10 mouse cellular contexts compared by ENCODE assay signal in genomic region chr9:41378627-41379231, GRCm38 (mm10).
DNase-seq lines count a peak whose midpoint lies in the region; ATAC-seq lines count a peak whose summit lies in the region.
"Had no signal": no experiment of that assay in that cellular context is flagged by ENCODE, and none has a peak within 500 bp of the region (broad histone marks: within the 10 kb centered on the region; RNA-seq: fewer than 3 reads in every experiment).

No protein-coding gene starts in this region.

- no peaks in the 10 kb centered on the region for H3K9me3 ChIP-seq in embryonic facial prominence, embryonic 14.5 days (ENCODE audit: control insufficient read depth, low read length)
- H3K9me3 ChIP-seq in limb, embryonic 11.5 days (ENCODE audit: control insufficient read depth, low read length) = no peaks in the 10 kb centered on the region

- 0 out of 2 replicates have a peak, but pooled peaks have one; percentile 3 for ATAC-seq in embryonic facial prominence, embryonic 14.5 days (ENCODE audit: low read depth)
- ATAC-seq in limb, embryonic 11.5 days (ENCODE audit: insufficient number of reproducible peaks, low FRiP score, low TSS enrichment, low read depth) = no peak

- H3K9ac ChIP-seq in embryonic facial prominence, embryonic 14.5 days (ENCODE audit: low read depth, low read length) = peak overlapping the region; percentile 69
- H3K9ac ChIP-seq in limb, embryonic 11.5 days (ENCODE audit: low read length) = no peak overlapping the region; the same call in 1 of the 2 replicates
- H3K9ac ChIP-seq: lung, embryonic 14.5 days had no signal

- peak overlapping the region; percentile 69 for H3K4me2 ChIP-seq in embryonic facial prominence, embryonic 14.5 days (ENCODE audit: low read depth, low read length)
- H3K4me2 ChIP-seq in limb, embryonic 11.5 days (ENCODE audit: low read depth, severe bottlenecking) = no peak overlapping the region
- H3K4me2 ChIP-seq: lung, embryonic 14.5 days had no signal

- peaks cover 46% of the 10 kb centered on the region for H3K4me1 ChIP-seq in embryonic facial prominence, embryonic 14.5 days (ENCODE audit: control insufficient read depth, insufficient read depth, low read length)
- peaks cover 10% of the 10 kb centered on the region for H3K4me1 ChIP-seq in limb, embryonic 11.5 days (ENCODE audit: control insufficient read depth, insufficient read depth, low read length)

- intact Hi-C loops in gastrocnemius, postnatal 36 days (cut with DNase I) = loop anchor here (5.0 to 10.0 kb wide), 2 partner anchors 141 to 576 kb away; no protein-coding TSS in a partner anchor

- H3K27me3 ChIP-seq in embryonic facial prominence, embryonic 14.5 days (replicated peaks; ENCODE audit: control insufficient read depth, insufficient read depth, low read length) = no peaks in the 10 kb centered on the region
- H3K27me3 ChIP-seq in limb, embryonic 11.5 days (ENCODE audit: control insufficient read depth, insufficient read depth, low read length) = no peaks in the 10 kb centered on the region

- H3K4me3 ChIP-seq in embryonic facial prominence, embryonic 14.5 days (ENCODE audit: low read depth, low read length) = peak overlapping the region; percentile 11
- no peak overlapping the region for H3K4me3 ChIP-seq in limb, embryonic 11.5 days (ENCODE audit: low read depth, low read length)

- WGBS in embryonic facial prominence, embryonic 14.5 days = 35% methylated on average over 10 of the region's 10 CpGs
- 68% methylated on average over 10 of the region's 10 CpGs for WGBS in limb, embryonic 11.5 days

- H3K36me3 ChIP-seq in embryonic facial prominence, embryonic 14.5 days (ENCODE audit: control insufficient read depth, insufficient read depth, low read length) = no peaks in the 10 kb centered on the region
- no peaks in the 10 kb centered on the region for H3K36me3 ChIP-seq in limb, embryonic 11.5 days (ENCODE audit: control insufficient read depth, insufficient read depth, low read length)

- peak overlapping the region; percentile 90 for H3K27ac ChIP-seq in embryonic facial prominence, embryonic 14.5 days (replicated peaks; ENCODE audit: low read depth, low read length)
- peak overlapping the region; percentile 49 for H3K27ac ChIP-seq in limb, embryonic 11.5 days (replicated peaks; ENCODE audit: low read depth, low read length)

- peak; percentile 21 to 32 for DNase-seq in layer of hippocampus, postnatal 14 days (ENCODE audit: low spot score in 2 of 2)
- DNase-seq in layer of hippocampus, adult 18-20 months (ENCODE audit: low spot score in 2 of 2) = no peak
- DNase-seq in embryonic facial prominence, embryonic 14.5 days (ENCODE audit: low spot score) = no peak
- no peak for DNase-seq in limb, embryonic 11.5 days (ENCODE audit: low spot score)
- DNase-seq in retina, embryonic 14.5 days (ENCODE audit: low spot score) = peak; percentile 59
- no peak for DNase-seq in cerebellum, adult 8-10 months
- DNase-seq in gastrocnemius, postnatal 36 days = no peak
- no peak for DNase-seq in spleen, adult 18-20 months
- DNase-seq: kidney, adult 9 months; lung, embryonic 14.5 days had no signal

Comparison
In these comparisons a context has a peak if more than half of its experiments do, and no peak if none do; other contexts are left out.
1. DNase-seq: peak in layer of hippocampus, postnatal 14 days (2 of 2) and retina, embryonic 14.5 days (single experiment); none in layer of hippocampus, adult 18-20 months (0 of 2), embryonic facial prominence, embryonic 14.5 days (single experiment), limb, embryonic 11.5 days (single experiment), cerebellum, adult 8-10 months (single experiment), gastrocnemius, postnatal 36 days (0 of 2) and spleen, adult 18-20 months (0 of 2).